Mouse (Mus musculus): Measurements from ENCODE around the gene Slc12a4.

The Slc12a4 gene

DNA sequence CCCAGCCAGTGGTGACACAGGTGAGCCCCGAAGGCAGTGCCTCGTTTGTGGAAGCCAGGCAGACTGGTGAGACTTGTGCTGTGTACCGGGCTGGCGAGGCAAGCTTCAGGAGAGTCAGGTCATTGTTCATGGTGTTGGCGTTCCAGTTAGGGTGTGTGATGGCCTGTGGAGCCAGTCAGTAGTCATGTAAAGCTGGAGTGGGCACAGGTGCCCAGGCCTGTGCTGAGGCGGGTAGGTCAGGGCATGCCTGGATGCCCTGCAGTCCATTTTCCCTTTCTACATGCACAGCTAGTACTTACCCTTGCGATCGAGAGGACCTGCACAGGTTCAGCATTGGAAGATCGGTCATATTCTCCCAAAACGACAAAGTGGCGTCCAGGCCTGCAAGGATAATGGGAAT lies 33.4 kb downstream of the Slc12a4 start:
- DNase-seq (ENCODE audit: low spot score in 2 of 2): no peak

DNA sequence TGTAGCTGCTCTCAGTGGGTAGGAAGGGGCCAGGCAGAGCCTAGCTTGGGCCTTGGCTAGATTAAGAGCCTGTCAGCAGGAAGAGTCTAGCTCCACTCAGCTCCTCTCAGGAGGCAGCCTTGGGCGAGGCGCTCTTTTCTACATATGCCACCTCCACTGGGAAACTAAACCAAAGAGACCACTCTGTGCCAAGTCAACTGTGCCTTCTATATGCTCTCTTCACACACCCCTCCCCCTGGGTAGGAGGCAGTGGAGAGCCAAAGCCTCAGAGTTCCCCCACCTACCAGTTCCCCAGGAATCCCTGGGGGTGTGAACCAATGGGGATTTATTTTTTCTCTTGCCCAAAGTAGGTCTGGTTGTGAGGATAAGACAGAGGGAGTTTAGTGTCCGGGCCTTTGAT lies 34.6 kb downstream of the Slc12a4 start:
- no peak for DNase-seq (ENCODE audit: low spot score in 2 of 2)

- peak in 1 of 2 experiments; percentile 76 for DNase-seq (ENCODE audit: low spot score in 2 of 2)
These were observed 35.3 kb downstream of the Slc12a4 start for GRCm38 (mm10) chr8:105930602-105931001.

DNA sequence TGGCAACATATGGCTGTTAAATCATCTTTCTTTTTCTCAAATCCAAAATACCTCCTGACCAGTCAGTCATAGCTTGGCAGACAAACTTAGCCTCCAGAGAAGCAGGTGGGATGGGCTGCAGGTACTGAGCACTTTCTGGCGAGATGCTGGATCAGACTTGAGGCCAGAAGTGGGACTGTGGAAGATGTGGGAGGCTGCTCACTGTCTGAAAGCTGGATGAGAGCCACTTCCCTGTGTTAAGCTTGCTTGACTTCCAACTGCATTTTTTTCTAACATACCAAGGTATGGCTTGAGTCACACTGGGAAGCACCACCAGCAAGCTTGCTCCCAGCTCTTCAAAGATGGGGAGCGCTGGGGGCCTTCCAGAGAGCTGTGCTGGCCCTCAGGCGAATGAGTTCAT lies 40.8 kb downstream of the Slc12a4 start:
- DNase-seq (ENCODE audit: low spot score in 2 of 2): no peak

DNA sequence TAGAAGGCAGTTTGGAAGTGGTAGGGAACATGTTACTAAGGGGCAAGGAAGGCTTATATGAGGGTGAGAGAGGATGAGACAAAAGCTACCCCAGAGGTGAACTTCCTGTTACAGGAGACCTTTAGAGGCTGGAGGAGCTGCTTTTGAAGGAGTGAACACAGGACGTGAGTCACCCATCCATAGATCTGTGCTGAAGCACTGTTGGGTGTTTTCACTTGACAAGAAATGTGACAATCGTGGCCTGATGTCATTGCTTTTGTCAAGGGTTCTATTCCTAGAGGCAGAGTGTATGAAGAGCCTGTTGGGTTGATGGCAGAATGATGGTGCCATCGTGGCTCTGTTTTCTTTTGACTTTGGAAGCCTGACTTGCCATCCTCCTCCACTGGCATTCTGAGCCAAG lies 46.5 kb downstream of the Slc12a4 start:
- DNase-seq (ENCODE audit: low spot score in 2 of 2): no peak

GRCm38 (mm10) chr8:105900941-105901616 lies 64.8 kb downstream of the Slc12a4 start:
- no peak for DNase-seq (ENCODE audit: low spot score in 2 of 2)

- peak; percentile 79 to 87 for DNase-seq (ENCODE audit: low spot score in 2 of 2)
These were observed 65.5 kb downstream of the Slc12a4 start, which contains the start of gene Pskh1 for GRCm38 (mm10) chr8:105900180-105900940. TSS of gene Pskh1 (plus strand) at chr8:105900441.

GRCm38 (mm10) chr8:105897801-105898480 lies 68.0 kb downstream of the Slc12a4 start:
- no peak for DNase-seq (ENCODE audit: low spot score in 2 of 2)
